Comparison of ENCODE assay signal across 17 mouse cellular contexts in the genomic region with DNA sequence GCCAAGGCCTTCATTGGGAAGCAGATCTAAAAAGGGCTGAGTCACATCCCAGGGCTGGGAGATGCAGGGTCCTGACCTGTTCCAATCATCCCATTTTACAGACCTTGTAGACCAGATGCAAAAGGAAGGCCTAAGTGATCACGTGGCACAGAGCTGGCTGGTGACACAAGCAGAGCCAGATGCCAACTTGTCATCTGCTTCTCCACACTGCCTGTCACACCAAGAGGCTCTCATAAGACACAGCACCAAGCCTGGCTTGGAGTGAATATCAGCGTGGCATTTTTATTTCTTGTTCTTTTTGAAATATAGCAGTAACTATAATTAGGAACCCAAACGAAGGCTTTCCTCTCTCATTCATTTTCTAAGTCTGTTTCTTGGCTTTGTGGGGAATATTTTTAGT. TPM values are rescaled to one million over a fixed set of nuclear protein-coding genes. Genes with fewer than 3 reads are reported as not detected.
DNase-seq lines count a peak whose midpoint lies in the region; ATAC-seq and TF ChIP-seq lines count a peak whose summit lies in the region.
"Had no signal": no experiment of that assay in that cellular context is flagged by ENCODE, and none has a peak within 500 bp of the region (broad histone marks: within the 10 kb centered on the region; RNA-seq: fewer than 3 reads in every experiment).

No protein-coding gene starts in this region.

- H3K27me3 ChIP-seq in hindbrain, embryonic 16.5 days (replicated peaks; ENCODE audit: control insufficient read depth, insufficient read depth, low read length), result no peaks in the 10 kb centered on the region
- no peaks in the 10 kb centered on the region for H3K27me3 ChIP-seq in heart, adult 2 months (ENCODE audit: control insufficient read depth, insufficient read depth, low read length)
- H3K27me3 ChIP-seq: liver, embryonic 12.5 days; neural tube, embryonic 15.5 days had no signal

- H3K9me3 ChIP-seq in hindbrain, embryonic 16.5 days (ENCODE audit: control insufficient read depth, low read length), result no peaks in the 10 kb centered on the region
- H3K9me3 ChIP-seq: liver, embryonic 12.5 days; neural tube, embryonic 15.5 days had no signal

- peak overlapping the region; percentile 43; the same call in 1 of the 2 replicates for H3K27ac ChIP-seq in layer of hippocampus, adult 2 months
- H3K27ac ChIP-seq in hindbrain, embryonic 16.5 days (ENCODE audit: low read depth, low read length), result peak overlapping the region; percentile 6; the same call in 1 of the 2 replicates
- no peak overlapping the region for H3K27ac ChIP-seq in heart, adult 2 months
- H3K27ac ChIP-seq: liver, embryonic 12.5 days had no signal

- H3K4me3 ChIP-seq in layer of hippocampus, adult 2 months, result no peak overlapping the region
- H3K4me3 ChIP-seq in hindbrain, embryonic 16.5 days (ENCODE audit: low read length), result no peak overlapping the region
- no peak overlapping the region for H3K4me3 ChIP-seq in heart, adult 2 months
- H3K4me3 ChIP-seq: liver, embryonic 12.5 days; neural tube, embryonic 15.5 days had no signal

- 48% methylated on average over 3 of the region's 3 CpGs for WGBS in hindbrain, embryonic 16.5 days
- 36% methylated on average over 3 of the region's 3 CpGs for WGBS in heart, adult 2 months

- H3K79me2 ChIP-seq in heart, adult 2 months (replicated peaks; ENCODE audit: control insufficient read depth, insufficient read depth, low read length), result no peaks in the 10 kb centered on the region; the same call in 1 of the 2 replicates

- intact Hi-C loops in heart, adult 2 months (cut with DNase I), result no loop called here

- DNase-seq in layer of hippocampus, adult 2 months (ENCODE audit: low spot score in 2 of 2), result peak in 1 of 2 experiments; percentile 34
- no peak for DNase-seq in layer of hippocampus, adult 11-12 months (ENCODE audit: low spot score)
- DNase-seq in ES-CJ7 (ENCODE audit: low read depth, low spot score), result peak; percentile 9
- peak; percentile 68 for DNase-seq in brain, embryonic 14.5 days (ENCODE audit: low read depth)
- DNase-seq in embryo, embryonic 11 days, result no peak
- no peak for DNase-seq in heart, adult 2 months
- no peak for DNase-seq in frontal cortex, postnatal 10 days (ENCODE audit: low spot score in 2 of 2)
- DNase-seq: cerebellum, adult 11 months; heart, postnatal 4 days; kidney, adult 18-20 months; kidney, postnatal 36 days; right cerebral cortex, adult 18-20 months; thymus, adult 2 months had no signal

- TF ChIP-seq POLR2A in brain, embryonic 14.5 days (IDR thresholded peaks at IDR 0.05; ENCODE audit: borderline replicate concordance, extremely low read depth, insufficient read depth, insufficient read length, poor library complexity, severe bottlenecking), result no peak
- TF ChIP-seq POLR2A in heart, adult 2 months (IDR thresholded peaks at IDR 0.05; ENCODE audit: insufficient read depth, low read depth, low read length), result no peak

- no peak overlapping the region for H3K9ac ChIP-seq in hindbrain, embryonic 16.5 days (ENCODE audit: low read depth, low read length)
- H3K9ac ChIP-seq in heart, adult 2 months (ENCODE audit: low read depth, low read length), result no peak overlapping the region
- H3K9ac ChIP-seq: liver, embryonic 12.5 days; neural tube, embryonic 15.5 days had no signal

- H3K4me1 ChIP-seq in hindbrain, embryonic 16.5 days (ENCODE audit: control insufficient read depth, insufficient read depth, low read depth, low read length), result peaks cover 11% of the 10 kb centered on the region
- peaks cover 1% of the 10 kb centered on the region; the same call in 1 of the 2 replicates for H3K4me1 ChIP-seq in heart, adult 2 months (ENCODE audit: control insufficient read depth, insufficient read depth, low read length)

- TF ChIP-seq EP300 in heart, adult 2 months (IDR thresholded peaks at IDR 0.05; ENCODE audit: insufficient read depth, low read depth, low read length), result no peak

- no peak overlapping the region for H3K4me2 ChIP-seq in hindbrain, embryonic 16.5 days (ENCODE audit: low read length)
- H3K4me2 ChIP-seq: liver, embryonic 12.5 days; neural tube, embryonic 15.5 days had no signal

- H3K36me3 ChIP-seq in hindbrain, embryonic 16.5 days (ENCODE audit: control insufficient read depth, insufficient read depth, low read length), result 0 out of 2 replicates have a peak, but pooled peaks cover 3% of the 10 kb centered on the region
- H3K36me3 ChIP-seq in heart, adult 2 months (ENCODE audit: control insufficient read depth, insufficient read depth, low read length), result no peaks in the 10 kb centered on the region

- TF ChIP-seq CTCF in layer of hippocampus, adult 2 months (conservative IDR thresholded peaks at IDR 0.05), result no peak
- TF ChIP-seq CTCF in brain, embryonic 14.5 days (IDR thresholded peaks at IDR 0.05; ENCODE audit: borderline replicate concordance, extremely low read depth, insufficient read depth, insufficient read length), result no peak
- no peak for TF ChIP-seq CTCF in heart, adult 2 months (IDR thresholded peaks at IDR 0.05)

- no peak for ATAC-seq in hindbrain, embryonic 16.5 days
- ATAC-seq: liver, embryonic 12.5 days; lung, postnatal 0 days had no signal

RNA-seq across cellular contexts. Expression of a gene that starts 52.3 kb away (rescaled TPM):
- total RNA-seq in layer of hippocampus, adult 2 months (2021), result 10 to 100 TPM; 50.7 to 53.3 TPM
- 8.5 and 14.4 TPM in 2 replicates for polyA plus RNA-seq in brain, embryonic 14.5 days (2012; rRNA removed)
- polyA plus RNA-seq in hindbrain, embryonic 16.5 days (2015; fragmentation: Nextera tagmentation; extraction: Ambion mirVana), result 18.5 and 24.4 TPM in 2 replicates
- total RNA-seq in heart, adult 2 months (2021), result 1 to 10 TPM; 6.8 to 7.3 TPM
- 6.3 and 7.0 TPM in 2 replicates for polyA plus RNA-seq in heart, adult 2 months (2012; rRNA removed)

Comparison
In these comparisons a context has a peak if more than half of its experiments do, and no peak if none do; other contexts are left out.
1. DNase-seq: peak in ES-CJ7 (single experiment) and brain, embryonic 14.5 days (single experiment); none in layer of hippocampus, adult 11-12 months (single experiment), embryo, embryonic 11 days (single experiment), heart, adult 2 months (0 of 2) and frontal cortex, postnatal 10 days (0 of 2).